Mouse (Mus musculus): ENCODE measurements around the gene Rpl26. TPM values are rescaled to one million over a fixed set of nuclear protein-coding genes. Genes with fewer than 3 reads are reported as not detected.

Rpl26 gene
- polyA plus RNA-seq (2016; fragmentation: Nextera tagmentation; extraction: Ambion mirVana) = 781 and 837 TPM in 2 replicates

DNA sequence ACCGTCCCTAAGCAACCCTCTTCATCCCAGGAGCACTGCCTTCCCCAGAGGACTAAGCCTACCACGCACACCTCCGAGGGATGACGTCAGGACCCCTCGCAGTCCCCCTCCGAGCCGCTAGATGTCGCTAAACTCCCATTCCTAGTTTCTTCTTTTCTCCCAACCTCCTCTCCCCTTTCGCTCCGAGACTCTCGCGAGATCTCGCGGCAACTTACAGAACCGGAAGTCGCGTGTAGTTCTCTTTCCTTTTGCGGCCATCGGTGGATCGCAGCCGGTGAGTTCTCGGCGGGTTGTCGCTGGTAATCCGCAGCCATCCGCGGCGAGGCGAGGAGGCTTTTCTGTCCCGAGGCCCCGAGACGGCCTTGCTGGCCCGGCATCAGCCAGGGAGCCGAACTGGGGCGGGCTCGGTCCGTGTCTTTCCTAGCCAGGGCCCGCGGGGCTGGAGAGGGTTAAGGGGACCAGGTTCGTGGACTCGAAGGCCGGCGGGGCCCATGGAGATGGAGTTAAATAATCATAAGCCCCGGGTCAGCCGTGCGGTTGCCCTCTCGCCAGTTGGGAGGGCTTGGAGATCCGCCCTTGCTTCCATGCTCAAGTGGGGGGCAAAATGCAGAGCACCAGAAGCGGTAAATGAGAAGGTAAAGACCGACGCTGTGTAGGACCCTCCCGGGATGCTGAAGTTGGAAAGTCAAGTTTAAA lies at the start of gene Rpl26:
TSS of gene Rpl26 (plus strand) at position 233 of the 696 bp plus-strand sequence.
- ATAC-seq (ENCODE audit: low FRiP score) = peak; percentile 93
- H3K9me3 ChIP-seq = no peaks in the 10 kb centered on the region
- H3K9ac ChIP-seq = peak within 1 kb of the TSS; percentile 98
- H3K27me3 ChIP-seq = peaks cover 6% of the 10 kb centered on the region; the same call in 1 of the 2 replicates
- peak within 1 kb of the TSS; percentile 87 for H3K4me3 ChIP-seq (replicated peaks)
- H3K27ac ChIP-seq = peak within 1 kb of the TSS; percentile 95
- peaks cover 37% of the 10 kb centered on the region for H3K36me3 ChIP-seq (replicated peaks)
- peak within 1 kb of the TSS; percentile 70 for H3K4me2 ChIP-seq
- WGBS = under 1% methylated on average over 52 of the region's 52 CpGs
- H3K4me1 ChIP-seq = peaks cover 11% of the 10 kb centered on the region

DNA sequence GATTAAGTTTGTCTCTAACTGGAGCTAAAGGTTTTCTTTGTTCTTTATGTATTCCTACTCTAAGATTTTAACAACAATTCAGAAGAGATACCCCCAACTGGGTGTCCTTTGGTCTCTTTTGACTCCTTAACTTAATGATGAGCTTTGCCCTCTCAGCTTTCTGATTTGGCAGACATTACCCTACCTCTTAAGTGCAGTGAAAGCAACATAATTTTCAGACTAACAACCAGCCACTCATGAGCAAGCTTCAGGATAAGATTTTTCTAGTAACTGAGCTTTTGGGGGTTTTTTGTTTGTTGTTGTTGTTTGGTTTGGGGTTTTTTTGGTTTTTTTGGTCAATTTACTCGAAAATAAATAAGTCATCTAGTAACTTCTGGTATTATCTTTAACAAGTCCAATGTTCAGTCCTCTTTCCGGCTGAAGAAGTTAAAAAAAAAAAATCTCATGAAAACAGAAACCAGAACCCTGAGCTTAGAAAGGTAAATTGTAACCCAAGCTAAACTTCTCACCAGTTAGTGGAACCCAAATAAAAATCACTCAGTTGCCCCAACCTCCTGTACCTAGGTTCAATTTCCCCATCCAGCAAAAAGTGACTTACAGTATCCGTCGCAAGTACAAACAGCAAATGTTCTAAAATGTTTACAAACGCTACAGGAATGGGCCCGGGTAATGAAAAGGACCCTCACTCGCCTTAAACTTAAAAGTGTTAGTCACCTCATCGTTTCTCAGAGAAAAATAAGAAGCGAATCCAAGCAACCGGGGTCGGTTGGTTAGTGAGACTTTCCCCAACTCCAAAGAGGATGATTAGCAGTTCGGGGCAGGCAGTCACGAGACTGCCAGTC lies 49.5 kb upstream of the Rpl26 start:
- Histone ChIP-seq H3K27ac (peak overlapping the region; percentile 97), H3K36me3 (replicated peaks) (no peaks in the 10 kb centered on the region), H3K4me2 (peak overlapping the region; percentile 71), H3K4me3 (replicated peaks) (peak overlapping the region; percentile 83), H3K9ac (peak overlapping the region; percentile 92), H3K27me3 (peaks cover 10% of the 10 kb centered on the region), H3K9me3 (no peaks in the 10 kb centered on the region), H3K4me1 (peaks cover 27% of the 10 kb centered on the region)
- no peak for ATAC-seq (ENCODE audit: low FRiP score)
- 4% methylated on average over 13 of the region's 13 CpGs for WGBS

DNA sequence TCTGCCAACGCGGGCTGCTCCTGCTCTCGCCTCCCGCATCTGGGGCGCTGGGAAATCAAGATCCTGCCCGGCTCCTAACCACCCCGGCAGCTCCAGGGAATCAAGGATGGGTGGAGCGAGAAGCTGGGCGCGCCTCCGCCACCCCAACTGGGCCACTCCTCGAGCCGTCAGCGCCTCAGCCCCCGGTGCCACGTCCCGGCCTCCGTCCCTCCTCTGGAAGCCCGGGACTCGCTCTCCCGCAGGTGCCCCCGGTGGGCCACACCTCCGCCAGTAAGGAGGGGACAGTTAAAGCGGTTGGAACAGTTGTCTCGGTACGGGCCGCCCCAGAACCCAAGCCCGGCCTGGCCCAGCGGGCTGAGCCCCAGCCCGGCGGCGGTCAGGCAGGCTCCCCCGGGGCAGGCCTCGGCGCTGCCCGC lies 48.9 kb upstream of the Rpl26 start:
- Histone ChIP-seq H3K4me2 (peak overlapping the region; percentile 71), H3K4me1 (peaks cover 27% of the 10 kb centered on the region), H3K27me3 (peaks cover 10% of the 10 kb centered on the region), H3K27ac (peak overlapping the region; percentile 97), H3K4me3 (replicated peaks) (peak overlapping the region; percentile 83), H3K36me3 (replicated peaks) (no peaks in the 10 kb centered on the region), H3K9me3 (no peaks in the 10 kb centered on the region), H3K9ac (peak overlapping the region; percentile 92)
- under 1% methylated on average over 33 of the region's 36 CpGs for WGBS
- peak; percentile 28 for ATAC-seq (ENCODE audit: low FRiP score)

DNA sequence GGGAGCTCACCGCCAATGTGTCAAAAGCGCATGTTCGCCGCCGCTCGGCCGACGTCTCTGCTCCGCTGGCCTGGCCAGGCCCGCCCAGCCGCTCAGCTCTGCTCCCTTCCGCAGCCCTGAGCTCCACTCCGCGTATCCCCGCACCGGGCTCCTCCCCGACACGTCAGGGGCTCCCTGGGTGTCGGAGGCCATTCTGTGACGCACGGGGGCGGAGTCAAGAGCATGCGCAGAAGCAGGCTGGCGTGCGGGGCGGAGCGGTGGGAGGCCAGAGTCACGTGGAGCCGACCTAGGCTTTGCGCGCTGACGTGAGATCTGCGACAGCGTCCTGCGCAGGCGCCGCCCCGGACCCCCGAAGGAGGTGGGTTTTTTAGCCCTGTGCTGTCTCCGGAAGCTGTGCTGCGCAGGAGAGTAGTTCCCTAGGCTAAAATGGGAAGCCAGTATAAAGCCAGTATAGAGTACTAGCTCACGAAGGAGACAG lies 48.4 kb upstream of the Rpl26 start:
- H3K4me3 ChIP-seq (replicated peaks) = peak overlapping the region; percentile 83
- H3K9me3 ChIP-seq = no peaks in the 10 kb centered on the region
- under 1% methylated on average over 42 of the region's 42 CpGs for WGBS
- H3K4me1 ChIP-seq = peaks cover 27% of the 10 kb centered on the region
- H3K36me3 ChIP-seq (replicated peaks) = no peaks in the 10 kb centered on the region
- H3K4me2 ChIP-seq = peak overlapping the region; percentile 71
- peak overlapping the region; percentile 92 for H3K9ac ChIP-seq
- H3K27ac ChIP-seq = peak overlapping the region; percentile 97
- H3K27me3 ChIP-seq = peaks cover 10% of the 10 kb centered on the region
- ATAC-seq (ENCODE audit: low FRiP score) = peak; percentile 99

GRCm38 (mm10) chr11:68853611-68854401 lies 47.6 kb upstream of the Rpl26 start:
- no peak for ATAC-seq (ENCODE audit: low FRiP score)
- peak overlapping the region; percentile 83 for H3K4me3 ChIP-seq (replicated peaks)

DNA sequence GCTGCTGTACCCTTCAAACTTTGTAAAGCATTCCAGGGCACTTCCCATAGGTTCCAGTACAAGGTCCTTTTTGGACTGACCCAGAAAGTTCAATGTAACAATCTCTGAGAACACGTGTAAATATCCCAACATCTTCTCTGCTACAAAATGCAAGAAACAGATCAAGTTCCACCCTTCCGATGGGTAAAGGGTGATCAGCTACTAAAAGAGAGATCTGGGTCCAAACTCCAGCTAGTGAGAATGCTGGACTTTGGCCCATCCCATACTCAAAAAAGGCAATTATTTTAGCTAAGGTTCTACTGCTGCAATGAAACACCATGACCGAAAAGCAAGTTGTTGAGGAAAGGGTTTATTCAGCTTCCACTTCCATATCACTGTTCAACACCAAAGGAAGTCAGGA lies 46.8 kb upstream of the Rpl26 start:
- Histone ChIP-seq H3K4me3 (replicated peaks) (no peak overlapping the region), H3K36me3 (replicated peaks) (no peaks in the 10 kb centered on the region), H3K4me2 (no peak overlapping the region), H3K9ac (no peak overlapping the region), H3K27ac (no peak overlapping the region), H3K4me1 (peaks cover 27% of the 10 kb centered on the region), H3K27me3 (peaks cover 10% of the 10 kb centered on the region), H3K9me3 (no peaks in the 10 kb centered on the region)
- WGBS = 88% methylated on average over 3 of the region's 3 CpGs
- ATAC-seq (ENCODE audit: low FRiP score) = no peak

More at GRCm38 (mm10) chr11:68853611-68854401, 47.6 kb upstream of the Rpl26 start:
- WGBS = 52% methylated on average over 14 of the region's 14 CpGs
- Histone ChIP-seq H3K27me3 (peaks cover 10% of the 10 kb centered on the region), H3K9ac (peak overlapping the region; percentile 92), H3K4me1 (peaks cover 27% of the 10 kb centered on the region), H3K9me3 (no peaks in the 10 kb centered on the region), H3K27ac (peak overlapping the region; percentile 97), H3K36me3 (replicated peaks) (no peaks in the 10 kb centered on the region), H3K4me2 (peak overlapping the region; percentile 71)

DNA sequence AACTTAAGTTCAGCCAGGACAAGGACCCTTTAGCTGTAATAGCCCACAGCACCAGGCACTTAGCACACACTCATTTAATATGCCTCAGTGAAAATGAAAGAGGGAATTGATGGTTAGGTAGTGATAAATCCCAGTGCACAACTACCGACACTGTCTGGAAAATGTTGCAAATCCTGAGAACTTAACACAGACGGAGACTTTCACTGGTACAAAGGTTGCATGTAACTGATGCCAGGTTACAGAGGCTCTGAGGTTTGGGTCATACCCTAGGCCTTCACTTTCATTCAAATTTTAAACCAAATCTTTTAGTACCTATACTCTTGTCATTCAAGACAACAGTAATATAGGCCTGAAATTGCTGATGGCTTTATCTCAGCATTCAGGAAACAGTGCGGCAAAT lies 44.1 kb upstream of the Rpl26 start:
- WGBS = 94% methylated on average over 3 of the region's 3 CpGs
- Histone ChIP-seq H3K4me2 (no peak overlapping the region), H3K4me1 (peaks cover 9% of the 10 kb centered on the region; the same call in 1 of the 2 replicates), H3K9me3 (no peaks in the 10 kb centered on the region), H3K27me3 (peaks cover 10% of the 10 kb centered on the region), H3K27ac (no peak overlapping the region), H3K9ac (no peak overlapping the region), H3K4me3 (replicated peaks) (no peak overlapping the region), H3K36me3 (replicated peaks) (no peaks in the 10 kb centered on the region)
- no peak for ATAC-seq (ENCODE audit: low FRiP score)

GRCm38 (mm10) chr11:68859943-68860593 lies 41.3 kb upstream of the Rpl26 start:
- no peak overlapping the region for H3K27ac ChIP-seq
- H3K36me3 ChIP-seq (replicated peaks) = no peaks in the 10 kb centered on the region
- H3K4me2 ChIP-seq = no peak overlapping the region
- no peaks in the 10 kb centered on the region for H3K9me3 ChIP-seq
- H3K27me3 ChIP-seq = peaks cover 5% of the 10 kb centered on the region
- ATAC-seq (ENCODE audit: low FRiP score) = no peak
- no peak overlapping the region for H3K9ac ChIP-seq
- H3K4me1 ChIP-seq = no peaks in the 10 kb centered on the region
- WGBS = 86% methylated on average over 8 of the region's 8 CpGs
- no peak overlapping the region for H3K4me3 ChIP-seq (replicated peaks)

DNA sequence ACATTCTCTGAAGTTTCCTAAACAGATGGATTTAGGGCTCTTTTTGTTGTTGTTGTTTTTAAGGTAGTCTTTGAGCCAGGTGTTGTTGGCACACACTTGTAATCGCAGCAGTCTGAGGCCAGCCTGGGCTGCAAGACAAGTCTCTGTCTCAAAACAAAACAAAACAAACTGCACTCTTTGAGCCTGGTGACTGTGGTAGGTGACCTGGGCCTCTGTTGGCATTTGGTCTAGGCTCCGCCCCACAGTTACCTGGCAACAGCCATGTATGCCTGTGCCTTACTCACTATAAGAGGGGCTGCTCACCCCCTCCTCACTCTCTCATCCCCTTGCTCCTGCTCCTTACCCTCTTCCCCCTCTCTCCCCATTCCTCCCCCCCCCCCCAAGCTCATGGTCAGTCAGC lies 39.1 kb upstream of the Rpl26 start:
- Histone ChIP-seq H3K4me3 (replicated peaks) (no peak overlapping the region), H3K4me2 (no peak overlapping the region), H3K27me3 (no peaks in the 10 kb centered on the region; the same call in 1 of the 2 replicates), H3K27ac (no peak overlapping the region), H3K9ac (no peak overlapping the region), H3K9me3 (no peaks in the 10 kb centered on the region), H3K4me1 (no peaks in the 10 kb centered on the region), H3K36me3 (replicated peaks) (no peaks in the 10 kb centered on the region)
- WGBS = 70% methylated on average over 2 of the region's 2 CpGs
- no peak for ATAC-seq (ENCODE audit: low FRiP score)

DNA sequence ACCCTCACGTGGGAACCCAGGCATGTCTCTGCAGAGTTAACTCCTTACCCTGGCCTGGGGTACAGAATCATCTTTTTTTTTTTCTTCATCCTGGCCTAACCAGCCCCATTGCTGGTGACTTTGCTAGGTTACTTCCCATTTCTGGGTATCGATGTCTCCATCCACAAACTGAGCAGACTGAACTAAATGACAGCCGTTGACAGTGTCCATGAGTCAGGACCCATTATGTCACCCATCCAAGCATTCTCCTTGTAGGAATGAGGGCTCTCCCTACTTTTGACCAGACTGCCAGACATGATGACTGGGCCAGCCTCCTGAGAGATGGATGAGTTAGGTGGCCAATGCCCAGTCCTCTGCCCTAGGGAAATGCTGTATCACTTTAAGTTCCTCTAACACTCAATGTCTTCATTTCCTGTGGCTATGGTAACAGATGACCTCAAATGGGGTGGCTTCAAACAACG lies 37.7 kb upstream of the Rpl26 start:
- 83% methylated on average over 4 of the region's 4 CpGs for WGBS
- Histone ChIP-seq H3K27ac (no peak overlapping the region), H3K4me2 (no peak overlapping the region), H3K36me3 (replicated peaks) (no peaks in the 10 kb centered on the region), H3K4me1 (no peaks in the 10 kb centered on the region), H3K9ac (peak overlapping the region; percentile 4; the same call in 1 of the 2 replicates), H3K27me3 (no peaks in the 10 kb centered on the region; the same call in 1 of the 2 replicates), H3K9me3 (no peaks in the 10 kb centered on the region), H3K4me3 (replicated peaks) (no peak overlapping the region)
- ATAC-seq (ENCODE audit: low FRiP score) = no peak

DNA sequence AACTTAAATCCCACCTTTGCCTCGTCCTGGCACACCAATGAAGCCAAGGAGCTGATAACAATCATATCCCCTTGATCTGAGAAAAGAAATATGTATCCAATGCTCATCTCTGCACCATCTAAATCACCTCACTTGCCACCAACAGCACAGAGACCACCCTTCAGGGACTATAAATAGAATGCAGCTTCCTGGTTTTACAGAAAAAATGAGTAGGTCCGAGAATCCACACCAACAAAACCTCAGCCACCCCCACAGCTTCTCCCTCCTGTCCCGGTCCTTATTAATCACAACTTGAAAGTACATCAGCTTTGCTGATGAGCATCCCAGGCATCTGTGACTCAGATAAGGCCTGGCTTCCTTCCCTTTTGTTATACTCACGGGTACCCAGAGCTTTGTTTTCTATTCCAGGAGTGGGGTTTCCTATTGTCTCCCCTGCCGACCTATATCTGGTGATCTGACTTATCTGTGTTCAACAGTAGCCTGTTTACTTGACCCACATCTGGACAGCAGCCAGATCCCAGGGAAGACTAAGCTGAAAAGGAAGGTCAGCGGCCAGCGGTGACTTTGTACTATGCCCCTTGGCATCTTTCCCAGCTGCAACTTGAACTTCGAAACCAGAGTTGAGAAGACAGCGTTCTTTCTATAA lies 36.7 kb upstream of the Rpl26 start:
- 70% methylated on average over 9 of the region's 9 CpGs for WGBS
- Histone ChIP-seq H3K9ac (no peak overlapping the region), H3K27me3 (no peaks in the 10 kb centered on the region; the same call in 1 of the 2 replicates), H3K9me3 (no peaks in the 10 kb centered on the region), H3K4me1 (no peaks in the 10 kb centered on the region), H3K4me2 (no peak overlapping the region), H3K36me3 (replicated peaks) (no peaks in the 10 kb centered on the region), H3K27ac (no peak overlapping the region), H3K4me3 (replicated peaks) (no peak overlapping the region)
- no peak for ATAC-seq (ENCODE audit: low FRiP score)

Measured in forebrain, embryonic 12.5 days (tissue).